Mouse (Mus musculus): Measurements from ENCODE around the gene Dock8. TPM values are rescaled to one million over a fixed set of nuclear protein-coding genes. Genes with fewer than 3 reads are reported as not detected.

Gene Dock8
- polyA plus RNA-seq, 1 experiment from 2014 or later, result 4.1 TPM

GRCm38 (mm10) chr19:25098941-25099340 lies 99.6 kb downstream of the Dock8 start:
- Histone ChIP-seq H3K4me3 (ENCODE audit: low read depth, low read length) (no peak overlapping the region), H3K4me1 (replicated peaks; ENCODE audit: control insufficient read depth, insufficient read depth, low read length) (no peaks in the 10 kb centered on the region), H3K27me3 (ENCODE audit: control insufficient read depth, insufficient read depth, low read length) (no peaks in the 10 kb centered on the region), H3K9ac (ENCODE audit: low read depth, low read length) (no peak overlapping the region), H3K9me3 (ENCODE audit: control insufficient read depth, low read length) (no peaks in the 10 kb centered on the region), H3K36me3 (ENCODE audit: control insufficient read depth, insufficient read depth, low read length) (no peaks in the 10 kb centered on the region), H3K27ac (ENCODE audit: low read depth, low read length) (no peak overlapping the region), H3K4me2 (replicated peaks; ENCODE audit: low read depth, low read length) (no peak overlapping the region)
- DNase-seq (ENCODE audit: low spot score) (no peak), ATAC-seq (ENCODE audit: low FRiP score) (no peak)
- 80% methylated on average over 4 of the region's 4 CpGs for WGBS

DNA sequence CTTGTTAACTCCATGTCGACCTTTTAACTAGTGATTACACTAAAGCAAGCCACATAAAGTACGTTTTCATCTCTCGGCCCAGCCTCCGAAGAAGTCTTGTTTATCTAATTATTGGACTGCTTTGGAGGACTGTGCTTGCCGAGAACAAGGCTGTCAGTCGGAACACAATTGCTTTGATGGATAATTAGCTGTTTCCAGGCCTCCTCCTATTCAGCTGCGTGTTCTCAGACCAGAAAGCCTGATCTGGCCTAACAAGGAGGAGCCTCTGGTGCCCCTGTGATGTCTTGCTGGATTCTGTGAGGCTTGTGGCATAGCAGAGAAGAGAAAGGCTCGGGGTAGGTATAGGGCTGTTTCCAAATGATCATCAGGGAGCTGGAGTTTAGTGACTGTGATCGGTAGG lies 106.3 kb downstream of the Dock8 start:
- ATAC-seq (ENCODE audit: low FRiP score), result no peak
- Histone ChIP-seq H3K4me1 (replicated peaks; ENCODE audit: control insufficient read depth, insufficient read depth, low read length) (no peaks in the 10 kb centered on the region), H3K9ac (ENCODE audit: low read depth, low read length) (no peak overlapping the region), H3K9me3 (ENCODE audit: control insufficient read depth, low read length) (no peaks in the 10 kb centered on the region), H3K4me2 (replicated peaks; ENCODE audit: low read depth, low read length) (no peak overlapping the region), H3K4me3 (ENCODE audit: low read depth, low read length) (no peak overlapping the region), H3K36me3 (ENCODE audit: control insufficient read depth, insufficient read depth, low read length) (no peaks in the 10 kb centered on the region), H3K27me3 (ENCODE audit: control insufficient read depth, insufficient read depth, low read length) (no peaks in the 10 kb centered on the region), H3K27ac (ENCODE audit: low read depth, low read length) (no peak overlapping the region)
- WGBS, result 54% methylated on average over 9 of the region's 9 CpGs
- DNase-seq (ENCODE audit: low spot score), result no peak

- ATAC-seq (ENCODE audit: low FRiP score), result no peak
- Histone ChIP-seq H3K4me3 (ENCODE audit: low read depth, low read length) (no peak overlapping the region), H3K9me3 (ENCODE audit: control insufficient read depth, low read length) (no peaks in the 10 kb centered on the region), H3K36me3 (ENCODE audit: control insufficient read depth, insufficient read depth, low read length) (no peaks in the 10 kb centered on the region), H3K27ac (ENCODE audit: low read depth, low read length) (no peak overlapping the region), H3K27me3 (ENCODE audit: control insufficient read depth, insufficient read depth, low read length) (no peaks in the 10 kb centered on the region), H3K9ac (ENCODE audit: low read depth, low read length) (no peak overlapping the region), H3K4me1 (replicated peaks; ENCODE audit: control insufficient read depth, insufficient read depth, low read length) (no peaks in the 10 kb centered on the region), H3K4me2 (replicated peaks; ENCODE audit: low read depth, low read length) (no peak overlapping the region)
- 92% methylated on average over 8 of the region's 8 CpGs for WGBS
- no peak for DNase-seq (ENCODE audit: low spot score)
These were observed 107.0 kb downstream of the Dock8 start for GRCm38 (mm10) chr19:25106315-25106714.

DNA sequence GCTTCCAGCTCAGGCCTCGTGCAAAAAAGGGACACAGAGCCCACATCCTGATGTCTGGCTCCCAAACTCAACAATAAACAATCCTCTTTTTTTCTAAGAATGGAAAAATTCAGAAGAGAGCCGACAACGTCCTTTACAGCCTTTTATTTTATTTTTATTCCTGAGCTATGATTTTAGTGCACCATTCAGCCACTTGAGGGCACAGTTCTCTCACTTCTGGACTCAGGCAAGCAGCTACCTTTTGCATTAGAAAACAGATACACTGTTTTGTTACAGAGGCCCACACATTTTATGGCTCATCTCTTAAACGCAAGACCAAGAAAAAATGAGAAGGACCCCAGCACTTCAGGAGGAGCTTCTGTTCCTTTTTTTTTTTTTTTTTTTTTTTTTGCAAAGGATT lies 108.1 kb downstream of the Dock8 start:
- 48% methylated on average over 4 of the region's 4 CpGs for WGBS
- DNase-seq (ENCODE audit: low spot score) (peak; percentile 33), ATAC-seq (ENCODE audit: low FRiP score) (no peak)
- Histone ChIP-seq H3K27ac (ENCODE audit: low read depth, low read length) (no peak overlapping the region), H3K9me3 (ENCODE audit: control insufficient read depth, low read length) (no peaks in the 10 kb centered on the region), H3K36me3 (ENCODE audit: control insufficient read depth, insufficient read depth, low read length) (no peaks in the 10 kb centered on the region), H3K27me3 (ENCODE audit: control insufficient read depth, insufficient read depth, low read length) (no peaks in the 10 kb centered on the region), H3K4me2 (replicated peaks; ENCODE audit: low read depth, low read length) (no peak overlapping the region), H3K4me3 (ENCODE audit: low read depth, low read length) (no peak overlapping the region), H3K4me1 (replicated peaks; ENCODE audit: control insufficient read depth, insufficient read depth, low read length) (no peaks in the 10 kb centered on the region), H3K9ac (ENCODE audit: low read depth, low read length) (no peak overlapping the region)

DNA sequence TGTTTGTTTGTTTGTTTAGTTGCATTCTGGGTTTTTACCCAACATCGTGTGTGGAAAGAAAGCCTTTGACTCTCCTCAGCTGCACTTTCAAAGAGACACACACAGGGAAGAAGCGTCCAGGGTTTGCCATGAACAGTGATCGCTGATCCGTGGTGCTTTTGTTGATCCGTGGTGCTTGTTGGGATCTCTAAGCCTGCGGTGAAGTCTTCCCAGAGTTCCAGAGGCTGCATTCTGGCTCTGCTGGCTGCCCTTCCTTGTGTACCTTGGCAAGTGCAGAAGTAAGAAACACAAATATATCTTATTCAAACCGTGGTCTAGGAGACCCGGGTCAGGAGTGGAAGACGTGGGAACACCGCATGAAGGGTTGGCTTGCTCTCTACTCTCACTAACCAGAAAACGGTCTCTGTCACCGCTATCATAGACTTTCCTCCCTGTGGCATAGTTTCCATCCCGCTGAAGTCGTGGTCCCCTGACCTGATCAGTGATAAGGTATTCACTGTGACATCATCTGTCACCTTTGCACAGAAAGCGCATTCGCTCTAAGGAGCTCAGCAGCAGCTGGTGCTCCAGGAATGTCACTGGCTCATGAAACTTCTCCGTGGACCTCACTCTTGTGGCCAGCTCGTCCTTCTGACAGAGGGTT lies 112.4 kb downstream of the Dock8 start:
- H3K4me1 ChIP-seq (replicated peaks; ENCODE audit: control insufficient read depth, insufficient read depth, low read length), result no peaks in the 10 kb centered on the region
- no peak overlapping the region for H3K27ac ChIP-seq (ENCODE audit: low read depth, low read length)
- H3K9me3 ChIP-seq (ENCODE audit: control insufficient read depth, low read length), result no peaks in the 10 kb centered on the region
- no peaks in the 10 kb centered on the region for H3K27me3 ChIP-seq (ENCODE audit: control insufficient read depth, insufficient read depth, low read length)
- no peak overlapping the region for H3K4me2 ChIP-seq (replicated peaks; ENCODE audit: low read depth, low read length)
- DNase-seq (ENCODE audit: low spot score) (no peak), ATAC-seq (ENCODE audit: low FRiP score) (no peak)
- H3K36me3 ChIP-seq (ENCODE audit: control insufficient read depth, insufficient read depth, low read length), result no peaks in the 10 kb centered on the region
- H3K4me3 ChIP-seq (ENCODE audit: low read depth, low read length), result no peak overlapping the region
- 70% methylated on average over 18 of the region's 18 CpGs for WGBS
- no peak overlapping the region for H3K9ac ChIP-seq (ENCODE audit: low read depth, low read length)

GRCm38 (mm10) chr19:25116981-25117380 lies 117.6 kb downstream of the Dock8 start:
- no peaks in the 10 kb centered on the region for H3K36me3 ChIP-seq (ENCODE audit: control insufficient read depth, insufficient read depth, low read length)
- H3K4me3 ChIP-seq (ENCODE audit: low read depth, low read length), result no peak overlapping the region
- no peaks in the 10 kb centered on the region for H3K4me1 ChIP-seq (replicated peaks; ENCODE audit: control insufficient read depth, insufficient read depth, low read length)
- H3K9me3 ChIP-seq (ENCODE audit: control insufficient read depth, low read length), result no peaks in the 10 kb centered on the region
- no peak overlapping the region for H3K4me2 ChIP-seq (replicated peaks; ENCODE audit: low read depth, low read length)
- DNase-seq (ENCODE audit: low spot score) (no peak), ATAC-seq (ENCODE audit: low FRiP score) (no peak)
- 45% methylated on average over 2 of the region's 2 CpGs for WGBS
- H3K27me3 ChIP-seq (ENCODE audit: control insufficient read depth, insufficient read depth, low read length), result no peaks in the 10 kb centered on the region
- no peak overlapping the region for H3K27ac ChIP-seq (ENCODE audit: low read depth, low read length)
- no peak overlapping the region for H3K9ac ChIP-seq (ENCODE audit: low read depth, low read length)

DNA sequence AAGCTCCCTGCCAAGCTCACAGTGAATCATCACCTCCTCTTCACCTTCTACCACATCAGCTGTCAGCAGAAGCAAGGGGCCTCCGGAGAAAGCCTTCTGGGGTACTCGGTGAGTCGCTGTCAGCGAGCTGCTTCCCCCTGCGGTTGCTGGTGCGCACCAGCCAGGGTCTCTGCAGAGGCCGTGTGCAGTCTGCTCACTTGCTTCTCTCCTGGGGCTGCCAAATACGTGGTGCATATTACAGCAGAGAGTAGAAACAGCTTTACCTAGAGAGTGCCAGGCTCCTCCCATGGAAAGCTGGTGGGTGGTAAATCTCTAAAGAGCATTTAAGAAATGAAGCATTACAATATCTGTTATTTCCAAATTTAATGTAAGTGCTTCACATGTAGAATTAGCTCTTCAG lies 123.1 kb downstream of the Dock8 start:
- H3K36me3 ChIP-seq (ENCODE audit: control insufficient read depth, insufficient read depth, low read length), result no peaks in the 10 kb centered on the region
- 70% methylated on average over 8 of the region's 8 CpGs for WGBS
- no peak overlapping the region for H3K4me2 ChIP-seq (replicated peaks; ENCODE audit: low read depth, low read length)
- no peaks in the 10 kb centered on the region for H3K4me1 ChIP-seq (replicated peaks; ENCODE audit: control insufficient read depth, insufficient read depth, low read length)
- no peak overlapping the region for H3K9ac ChIP-seq (ENCODE audit: low read depth, low read length)
- H3K27ac ChIP-seq (ENCODE audit: low read depth, low read length), result no peak overlapping the region
- H3K27me3 ChIP-seq (ENCODE audit: control insufficient read depth, insufficient read depth, low read length), result no peaks in the 10 kb centered on the region
- ATAC-seq (ENCODE audit: low FRiP score) (no peak), DNase-seq (ENCODE audit: low spot score) (no peak)
- H3K9me3 ChIP-seq (ENCODE audit: control insufficient read depth, low read length), result no peaks in the 10 kb centered on the region
- no peak overlapping the region for H3K4me3 ChIP-seq (ENCODE audit: low read depth, low read length)

- no peaks in the 10 kb centered on the region for H3K27me3 ChIP-seq (ENCODE audit: control insufficient read depth, insufficient read depth, low read length)
- no peaks in the 10 kb centered on the region for H3K9me3 ChIP-seq (ENCODE audit: control insufficient read depth, low read length)
- no peak overlapping the region for H3K9ac ChIP-seq (ENCODE audit: low read depth, low read length)
- no peaks in the 10 kb centered on the region for H3K36me3 ChIP-seq (ENCODE audit: control insufficient read depth, insufficient read depth, low read length)
- 75% methylated on average over 13 of the region's 13 CpGs for WGBS
- H3K27ac ChIP-seq (ENCODE audit: low read depth, low read length), result no peak overlapping the region
- no peak for ATAC-seq (ENCODE audit: low FRiP score)
- no peaks in the 10 kb centered on the region for H3K4me1 ChIP-seq (replicated peaks; ENCODE audit: control insufficient read depth, insufficient read depth, low read length)
- no peak overlapping the region for H3K4me3 ChIP-seq (ENCODE audit: low read depth, low read length)
- H3K4me2 ChIP-seq (replicated peaks; ENCODE audit: low read depth, low read length), result no peak overlapping the region
- no peak for DNase-seq (ENCODE audit: low spot score)
These were observed 123.7 kb downstream of the Dock8 start for GRCm38 (mm10) chr19:25123031-25123430.

GRCm38 (mm10) chr19:25123461-25123860 lies 124.1 kb downstream of the Dock8 start:
- Histone ChIP-seq H3K9ac (ENCODE audit: low read depth, low read length) (no peak overlapping the region), H3K4me1 (replicated peaks; ENCODE audit: control insufficient read depth, insufficient read depth, low read length) (no peaks in the 10 kb centered on the region), H3K9me3 (ENCODE audit: control insufficient read depth, low read length) (no peaks in the 10 kb centered on the region), H3K4me3 (ENCODE audit: low read depth, low read length) (no peak overlapping the region), H3K4me2 (replicated peaks; ENCODE audit: low read depth, low read length) (no peak overlapping the region), H3K27ac (ENCODE audit: low read depth, low read length) (no peak overlapping the region), H3K27me3 (ENCODE audit: control insufficient read depth, insufficient read depth, low read length) (no peaks in the 10 kb centered on the region), H3K36me3 (ENCODE audit: control insufficient read depth, insufficient read depth, low read length) (no peaks in the 10 kb centered on the region)
- DNase-seq (ENCODE audit: low spot score), result no peak
- no peak for ATAC-seq (ENCODE audit: low FRiP score)
- WGBS, result 84% methylated on average over 5 of the region's 5 CpGs

Data from hindbrain, embryonic 11.5 days (tissue).